Mouse (Mus musculus) MEL (cell line): Measurements from ENCODE around the gene Copg2. TPM values are rescaled to one million over a fixed set of nuclear protein-coding genes. Genes with fewer than 3 reads are reported as not detected.

Source experiments
- DNase-seq: peaks from one replicate; pipeline ENCODE4 v3.0.0; 2011; ENCODE audit warnings: low read depth, low spot score
- H3K27ac ChIP-seq: 2 replicates; pipeline ENCODE4 v1.5.1; 2012; ENCODE audit warnings: low read depth, mild to moderate bottlenecking, control low read depth, low read length, moderate library complexity; ENCODE audit not compliant: control insufficient read depth
- H3K27me3 ChIP-seq, 2 experiments: fragments of 150-350 bp in 1 of 2; sonication (generic) in 1 of 2; 2 replicates each; pipeline ENCODE4 v1.6.1; 2012; ENCODE audit warnings: low read length in 2 of 2, mild to moderate bottlenecking in 2 of 2, improper control_type of control experiment in 1 of 2, moderate library complexity in 1 of 2; ENCODE audit not compliant: insufficient read depth in 2 of 2, control insufficient read depth in 1 of 2
- H3K36me3 ChIP-seq, 2 experiments: 2 replicates each; pipeline ENCODE4 v1.6.1; 2012 to 2014; ENCODE audit warnings: low read length in 2 of 2, improper control_type of control experiment in 1 of 2, inconsistent platforms in 1 of 2, mild to moderate bottlenecking in 1 of 2; ENCODE audit not compliant: insufficient read depth in 2 of 2, control insufficient read depth in 1 of 2
- H3K4me1 ChIP-seq, 2 experiments: fragments of 150-350 bp in 1 of 2; sonication (generic) in 1 of 2; 2 replicates each; pipeline ENCODE4 v1.6.1; 2012; ENCODE audit warnings: low read length in 2 of 2, improper control_type of control experiment in 1 of 2, mild to moderate bottlenecking in 1 of 2; ENCODE audit not compliant: insufficient read depth in 2 of 2, control insufficient read depth in 1 of 2
- H3K4me3 ChIP-seq, 2 experiments: fragments of 150-350 bp in 1 of 2; sonication (generic) in 1 of 2; 2 replicates each; pipeline ENCODE4 v1.5.1; 2012; ENCODE audit warnings: low read depth in 2 of 2, low read length in 2 of 2, mild to moderate bottlenecking in 2 of 2, moderate library complexity in 2 of 2, control low read depth in 1 of 2, improper control_type of control experiment in 1 of 2; ENCODE audit not compliant: control insufficient read depth in 1 of 2, insufficient read depth in 1 of 2
- H3K79me2 ChIP-seq: 2 replicates; pipeline ENCODE4 v1.6.1; 2012; ENCODE audit warnings: mild to moderate bottlenecking, low read length, moderate library complexity; ENCODE audit not compliant: control insufficient read depth, poor library complexity, insufficient read depth
- H3K9ac ChIP-seq: 2 replicates; pipeline ENCODE4 v1.6.1; 2012; ENCODE audit warnings: low read depth, mild to moderate bottlenecking, control low read depth, low read length, moderate library complexity; ENCODE audit not compliant: control insufficient read depth, poor library complexity, severe bottlenecking
- H3K9me3 ChIP-seq: fragments of 150-350 bp; sonication (generic); replicated peaks from 2 replicates; pipeline ENCODE4 v1.6.1; 2012; ENCODE audit warnings: mild to moderate bottlenecking, low read length, improper control_type of control experiment, moderate library complexity; ENCODE audit not compliant: insufficient read depth
- BHLHE40 ChIP-seq: IDR thresholded peaks from 2 replicates; pipeline ENCODE4 v1.6.1; 2012; ENCODE audit warnings: low read depth, mild to moderate bottlenecking, inconsistent platforms, low read length, improper control_type of control experiment, borderline replicate concordance
- CHD1 ChIP-seq: IDR thresholded peaks from 2 replicates; pipeline ENCODE4 v1.6.1; 2012; ENCODE audit warnings: low read depth, mild to moderate bottlenecking, inconsistent platforms, low read length, improper control_type of control experiment
- CHD2 ChIP-seq: IDR thresholded peaks from 2 replicates; pipeline ENCODE4 v1.6.1; 2011; ENCODE audit warnings: low read length, improper control_type of control experiment
- E2F4 ChIP-seq: IDR thresholded peaks from 2 replicates; pipeline ENCODE4 v1.6.1; 2011; ENCODE audit warnings: low read depth, low read length, improper control_type of control experiment, borderline replicate concordance
- ELF1 ChIP-seq: IDR thresholded peaks from 2 replicates; pipeline ENCODE4 v1.6.1; 2014; ENCODE audit warnings: low read depth, mild to moderate bottlenecking, inconsistent platforms, low read length, improper control_type of control experiment, moderate library complexity
- EP300 ChIP-seq, 2 experiments: IDR thresholded peaks; 2 replicates each; pipeline ENCODE4 v1.6.1; 2011; ENCODE audit warnings: improper control_type of control experiment in 2 of 2, low read length in 2 of 2, low read depth in 1 of 2, mild to moderate bottlenecking in 1 of 2
- ETS1 ChIP-seq: IDR thresholded peaks from 2 replicates; pipeline ENCODE4 v1.6.1; 2012; ENCODE audit warnings: low read depth, mild to moderate bottlenecking, inconsistent platforms, low read length, improper control_type of control experiment, moderate library complexity
- GABPA ChIP-seq: IDR thresholded peaks from 2 replicates; pipeline ENCODE4 v1.6.1; 2012; ENCODE audit warnings: low read depth, mild to moderate bottlenecking, inconsistent platforms, low read length, improper control_type of control experiment, moderate library complexity
- GATA1 ChIP-seq: IDR thresholded peaks from 2 replicates; pipeline ENCODE4 v1.6.1; 2011; ENCODE audit warnings: low read depth, low read length, improper control_type of control experiment
- HCFC1 ChIP-seq: IDR thresholded peaks from 2 replicates; pipeline ENCODE4 v1.6.1; 2012; ENCODE audit warnings: low read depth, mild to moderate bottlenecking, inconsistent platforms, low read length, improper control_type of control experiment, moderate library complexity
- JUND ChIP-seq: IDR thresholded peaks from 2 replicates; pipeline ENCODE4 v1.6.1; 2011; ENCODE audit warnings: low read depth, mild to moderate bottlenecking, improper control_type of control experiment, low read length
- MAX ChIP-seq: IDR thresholded peaks from 2 replicates; pipeline ENCODE4 v1.6.1; 2011; ENCODE audit warnings: low read length, improper control_type of control experiment
- MEF2A ChIP-seq: IDR thresholded peaks from 2 replicates; pipeline ENCODE4 v1.6.1; 2014; ENCODE audit warnings: low read depth, mild to moderate bottlenecking, inconsistent platforms, low read length, improper control_type of control experiment; ENCODE audit not compliant: poor library complexity, insufficient replicate concordance, severe bottlenecking; ENCODE audit errors: extremely low read depth
- MYB ChIP-seq: IDR thresholded peaks from 2 replicates; pipeline ENCODE4 v1.6.1; 2011; ENCODE audit warnings: mild to moderate bottlenecking, low read depth, low read length, improper control_type of control experiment
- NELFE ChIP-seq: IDR thresholded peaks from 2 replicates; pipeline ENCODE4 v1.6.1; 2011; ENCODE audit warnings: low read depth, low read length, improper control_type of control experiment
- POLR2A ChIP-seq, 2 experiments: IDR thresholded peaks; 2 replicates each; pipeline ENCODE4 v1.6.1; 2011 to 2012; ENCODE audit warnings: low read length in 2 of 2, mild to moderate bottlenecking in 2 of 2, control low read depth in 1 of 2, improper control_type of control experiment in 1 of 2, low read depth in 1 of 2, moderate library complexity in 1 of 2; ENCODE audit not compliant: control insufficient read depth in 1 of 2, insufficient read depth in 1 of 2, poor library complexity in 1 of 2
- POLR2AphosphoS2 ChIP-seq: IDR thresholded peaks from 2 replicates; pipeline ENCODE4 v1.6.1; 2011; ENCODE audit warnings: low read length, improper control_type of control experiment
- RAD21 ChIP-seq: IDR thresholded peaks from 2 replicates; pipeline ENCODE4 v1.6.1; 2011; ENCODE audit warnings: mild to moderate bottlenecking, low read depth, low read length, improper control_type of control experiment
- RCOR1 ChIP-seq: IDR thresholded peaks from 2 replicates; pipeline ENCODE4 v1.6.1; 2012; ENCODE audit warnings: low read depth, mild to moderate bottlenecking, inconsistent platforms, low read length, improper control_type of control experiment
- SMC3 ChIP-seq: IDR thresholded peaks from 2 replicates; pipeline ENCODE4 v1.6.1; 2011; ENCODE audit warnings: low read depth, low read length, improper control_type of control experiment
- TAL1 ChIP-seq: IDR thresholded peaks from 2 replicates; pipeline ENCODE4 v1.6.1; 2012; ENCODE audit warnings: mild to moderate bottlenecking, inconsistent platforms, low read length, moderate library complexity, mixed read lengths
- TBP ChIP-seq: IDR thresholded peaks from 2 replicates; pipeline ENCODE4 v1.8.0; 2011; ENCODE audit warnings: low read depth, low read length, improper control_type of control experiment
- TCF12 ChIP-seq: IDR thresholded peaks from 2 replicates; pipeline ENCODE4 v1.6.1; 2014; ENCODE audit warnings: low read depth, mild to moderate bottlenecking, inconsistent platforms, low read length, improper control_type of control experiment, moderate library complexity
- UBTF ChIP-seq: IDR thresholded peaks from 2 replicates; pipeline ENCODE4 v1.6.1; 2012; ENCODE audit warnings: low read depth, mild to moderate bottlenecking, inconsistent platforms, low read length, improper control_type of control experiment, moderate library complexity, borderline replicate concordance; ENCODE audit not compliant: insufficient read depth
- USF2 ChIP-seq, 2 experiments: IDR thresholded peaks; 2 replicates each; pipeline ENCODE4 v1.6.1; 2011 to 2012; ENCODE audit warnings: improper control_type of control experiment in 2 of 2, low read length in 2 of 2, borderline replicate concordance in 1 of 2, inconsistent platforms in 1 of 2, low read depth in 1 of 2, mild to moderate bottlenecking in 1 of 2; ENCODE audit not compliant: insufficient read depth in 1 of 2
- polyA plus RNA-seq, 2 experiments: library from polyadenylated mRNA; stranded (reverse) in 1 of 2; unstranded in 1 of 2; fragments of >175 nt in 1 of 2; fragments of >200 nt in 1 of 2; gene quantifications; 2 replicates each; pipeline versions ENCODE4 v1.2.1 to v1.2.4; 2012; ENCODE audit warnings: low replicate concordance in 2 of 2, low read depth in 1 of 2; ENCODE audit not compliant: insufficient read length in 2 of 2, insufficient read depth in 1 of 2, missing spikeins in 1 of 2
- total RNA-seq: library from RNA; depleted of rRNA; stranded (reverse); fragments of 300-350 nt; gene quantifications from 2 replicates; pipeline ENCODE4 v1.2.3, GENCODE M21; 2012

The Copg2 gene
- total and polyA plus RNA-seq, 3 experiments, result 14.8 to 20.3 TPM; not detected in 1

DNA sequence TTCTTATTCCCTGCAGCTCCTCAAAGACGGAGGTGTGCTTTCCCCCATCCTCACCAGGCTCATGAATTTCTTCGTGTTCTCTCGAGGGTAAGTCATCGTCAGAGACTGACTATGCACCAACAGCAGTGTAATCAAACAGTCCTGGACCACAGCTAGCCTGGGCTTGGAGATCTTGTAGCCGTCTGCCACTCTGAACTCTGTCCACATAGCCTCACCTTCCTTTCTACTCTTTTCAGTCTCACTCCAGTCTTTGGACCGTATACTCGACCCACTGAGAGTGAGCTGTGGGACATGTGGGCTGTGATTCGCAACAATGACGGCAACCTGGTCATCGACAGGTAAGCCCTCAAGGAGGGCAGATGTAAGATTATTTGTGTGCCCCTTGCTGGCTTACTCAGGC lies 151.7 kb downstream of the Copg2 start:
- H3K4me1 ChIP-seq, result no peaks in the 10 kb centered on the region; a peak in 1 of 4 replicates
- H3K79me2 ChIP-seq, result no peaks in the 10 kb centered on the region
- no peaks in the 10 kb centered on the region; a peak in 1 of 4 replicates for H3K36me3 ChIP-seq
- DNase-seq, result no peak
- H3K27ac ChIP-seq, result no peak overlapping the region
- no peak overlapping the region for H3K4me3 ChIP-seq
- H3K9me3 ChIP-seq, result no peaks in the 10 kb centered on the region
- no peaks in the 10 kb centered on the region for H3K27me3 ChIP-seq
- TF ChIP-seq EP300 (IDR thresholded peaks at IDR 0.05; ENCODE audit: low read depth in 1 of 2, low read length in 2 of 2), result no peak
- no peak overlapping the region for H3K9ac ChIP-seq

GRCm38 (mm10) chr6:30739177-30739747 lies 157.3 kb downstream of the Copg2 start:
- peak; percentile 44 for DNase-seq
- no peak overlapping the region for H3K9ac ChIP-seq
- no peaks in the 10 kb centered on the region for H3K9me3 ChIP-seq
- no peaks in the 10 kb centered on the region for H3K79me2 ChIP-seq
- no peak overlapping the region for H3K4me3 ChIP-seq
- no peak for TF ChIP-seq MAX
- no peak for TF ChIP-seq BHLHE40
- TF ChIP-seq E2F4, result no peak
- no peak for TF ChIP-seq USF2 (IDR thresholded peaks at IDR 0.05; ENCODE audit: borderline replicate concordance in 1 of 2, insufficient read depth in 1 of 2, low read depth in 1 of 2, low read length in 2 of 2)
- no peak for TF ChIP-seq RCOR1
- no peak for TF ChIP-seq GATA1
- no peak for TF ChIP-seq UBTF
- TF ChIP-seq ELF1, result no peak
- TF ChIP-seq CHD1, result no peak
- no peak for TF ChIP-seq TCF12
- no peak for TF ChIP-seq SMC3
- TF ChIP-seq POLR2AphosphoS2, result no peak
- TF ChIP-seq CHD2, result no peak
- H3K4me1 ChIP-seq, result no peaks in the 10 kb centered on the region; a peak in 1 of 4 replicates
- H3K27ac ChIP-seq, result no peak overlapping the region
- peaks cover 0 to 2% of the 10 kb centered on the region in 2 experiments; a peak in 1 of 4 replicates for H3K36me3 ChIP-seq
- no peaks in the 10 kb centered on the region for H3K27me3 ChIP-seq

DNA sequence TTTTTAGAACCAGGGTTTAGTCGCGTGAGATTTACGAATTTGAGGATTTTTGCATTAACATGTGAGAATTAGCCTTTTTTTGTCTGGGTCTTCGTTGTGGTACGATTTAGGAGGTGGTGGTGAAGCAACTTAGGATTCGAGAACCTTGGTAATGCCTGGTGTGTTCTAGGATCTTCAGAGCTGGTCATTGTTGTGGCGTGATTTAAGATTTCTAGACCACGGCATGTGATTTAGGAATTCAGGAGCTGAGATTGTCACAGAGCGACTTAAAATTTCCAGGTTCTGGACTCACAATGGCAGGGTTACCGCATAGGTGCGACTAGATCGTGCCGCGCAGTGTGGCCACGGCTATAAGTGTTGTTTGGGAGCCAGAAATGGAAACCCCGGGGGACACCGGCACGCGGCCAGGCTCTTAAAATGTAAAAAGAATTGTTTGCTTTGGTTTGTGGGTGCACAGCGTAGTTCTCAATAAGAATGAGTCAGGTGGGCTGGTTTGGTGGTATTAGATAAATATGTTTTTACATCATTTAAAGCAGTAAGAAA lies 158.1 kb downstream of the Copg2 start:
- H3K4me1 ChIP-seq, result no peaks in the 10 kb centered on the region; a peak in 1 of 4 replicates
- no peak overlapping the region for H3K9ac ChIP-seq
- no peak overlapping the region for H3K27ac ChIP-seq
- H3K27me3 ChIP-seq, result no peaks in the 10 kb centered on the region
- H3K36me3 ChIP-seq, result peaks cover 0 to 2% of the 10 kb centered on the region in 2 experiments; a peak in 1 of 4 replicates
- H3K79me2 ChIP-seq, result no peaks in the 10 kb centered on the region
- no peak for DNase-seq
- no peaks in the 10 kb centered on the region for H3K9me3 ChIP-seq
- no peak overlapping the region for H3K4me3 ChIP-seq
- no peak for TF ChIP-seq MAX
- TF ChIP-seq TBP, result no peak
- TF ChIP-seq USF2 (IDR thresholded peaks at IDR 0.05; ENCODE audit: borderline replicate concordance in 1 of 2, insufficient read depth in 1 of 2, low read depth in 1 of 2, low read length in 2 of 2), result no peak
- no peak for TF ChIP-seq MYB
- TF ChIP-seq GATA1, result no peak
- no peak for TF ChIP-seq JUND
- no peak for TF ChIP-seq POLR2AphosphoS2
- no peak for TF ChIP-seq RAD21
- no peak for TF ChIP-seq GABPA
- no peak for TF ChIP-seq TAL1
- TF ChIP-seq POLR2A (IDR thresholded peaks at IDR 0.05; ENCODE audit: control insufficient read depth in 1 of 2, insufficient read depth in 1 of 2, low read depth in 1 of 2, low read length in 2 of 2, poor library complexity in 1 of 2), result no peak
- TF ChIP-seq ETS1, result no peak
- no peak for TF ChIP-seq HCFC1
- no peak for TF ChIP-seq NELFE
- no peak for TF ChIP-seq CHD1
- no peak for TF ChIP-seq MEF2A
